Mouse (Mus musculus) small intestine, adult 2 months (tissue): ENCODE data around the gene Ankrd66.

Experiments used
- CTCF ChIP-seq: fragments of 200-500 bp; IDR thresholded peaks from 2 replicates; pipeline ENCODE4 v1.5.1; 2012; ENCODE audit warnings: low read depth, mild to moderate bottlenecking, control low read depth, inconsistent platforms, low read length, moderate library complexity, mixed read lengths; ENCODE audit not compliant: insufficient replicate concordance, insufficient read length; ENCODE audit errors: extremely low read depth
- POLR2A ChIP-seq: fragments of 200-500 bp; IDR thresholded peaks from 2 replicates; pipeline ENCODE4 v1.6.1; 2012; ENCODE audit warnings: low read depth, mild to moderate bottlenecking, control low read depth, inconsistent platforms, low read length, moderate library complexity

- no peak for TF ChIP-seq CTCF
- TF ChIP-seq POLR2A: no peak
These were observed 11.3 kb upstream of the Ankrd66 start for GRCm38 (mm10) chr17:43554516-43555403.
